Mouse (Mus musculus) megakaryocyte, adult 5-6 weeks (primary cell): ENCODE results near the gene Zdhhc8. TPM values are rescaled to one million over a fixed set of nuclear protein-coding genes. Genes with fewer than 3 reads are reported as not detected.

ENCODE experiments used
- ATAC-seq: 2 replicates; pipeline ENCODE4 v1.8.0; 2016; ENCODE audit warnings: mild to moderate bottlenecking, inconsistent platforms; ENCODE audit not compliant: poor library complexity, severe bottlenecking
- total RNA-seq, 2 experiments: library from RNA; stranded (forward) in 1 of 2; stranded (reverse) in 1 of 2; fragments of 153-499, 151-499 nt in 1 of 2; fragments of 221-1000, 200-1000 nt in 1 of 2; gene quantifications; 2 replicates each; pipeline versions ENCODE4 v1.2.3 to v1.2.4; 2015 to 2017

Gene Zdhhc8
- total RNA-seq (2015) = 5.1 and 5.8 TPM in 2 replicates
- total RNA-seq (2017) = 2.2 and 4.0 TPM in 2 replicates

GRCm38 (mm10) chr16:18234671-18235388 is at the start of gene Zdhhc8:
Gene Zdhhc8, minus strand, starts transcription at chr16:18235136.
- ATAC-seq = peak; percentile 59

DNA sequence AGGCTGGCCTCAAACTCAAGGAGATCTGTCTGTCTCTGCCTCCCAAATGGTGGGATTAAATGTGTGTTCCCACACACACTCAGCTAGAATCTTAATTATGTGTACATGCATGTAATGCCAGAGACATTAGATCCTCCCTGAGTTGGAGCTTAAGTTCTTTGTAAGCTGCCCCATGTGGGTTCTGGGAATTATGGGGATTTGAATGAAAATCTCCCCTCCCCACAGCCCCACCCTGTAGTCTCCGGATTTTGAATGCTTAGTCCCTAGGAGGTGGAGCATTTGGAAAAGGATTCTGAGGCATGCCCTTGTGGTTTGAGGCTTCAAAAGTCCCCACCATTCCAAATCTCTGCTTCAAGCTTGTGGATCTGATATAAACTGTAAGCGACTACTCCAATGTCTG is 40.2 kb upstream of the Zdhhc8 start:
- no peak for ATAC-seq

DNA sequence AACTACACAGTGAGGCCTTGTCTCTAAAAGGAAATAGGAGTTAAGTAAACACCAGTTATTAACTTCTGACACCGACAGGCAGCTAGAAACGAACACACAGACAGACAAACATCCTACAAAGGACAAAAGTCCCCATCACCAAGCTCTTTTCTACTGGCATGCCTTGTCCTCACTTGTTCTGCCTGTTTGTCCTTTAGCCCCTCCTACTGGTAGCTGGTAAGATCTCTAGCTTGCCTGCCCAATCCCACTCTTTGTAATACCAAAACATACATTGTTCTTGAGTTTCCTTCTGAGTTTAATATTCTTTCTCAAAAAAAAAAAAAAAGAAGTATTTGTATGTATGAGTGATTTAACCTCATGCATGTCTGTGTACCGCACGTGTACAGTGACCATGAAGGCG is 33.2 kb upstream of the Zdhhc8 start:
- ATAC-seq = no peak

DNA sequence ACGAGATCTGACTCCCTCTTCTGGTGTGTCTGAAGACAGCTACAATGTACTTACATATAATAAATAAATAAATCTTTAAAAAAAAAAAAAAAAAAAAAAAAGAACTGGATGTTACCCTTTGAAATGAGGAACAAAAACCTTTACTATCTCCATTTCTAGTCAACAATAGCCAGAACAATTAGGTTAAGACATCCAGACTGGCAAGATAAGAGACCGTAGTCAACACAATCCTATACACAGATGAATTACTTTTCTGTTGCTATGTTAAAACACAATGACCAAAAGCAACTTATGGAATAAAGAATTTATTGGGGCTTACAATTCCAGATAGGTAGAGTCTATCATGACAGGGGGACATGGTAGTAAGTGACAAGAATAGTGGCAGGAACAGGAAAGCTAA is 30.1 kb upstream of the Zdhhc8 start:
- no peak for ATAC-seq

DNA sequence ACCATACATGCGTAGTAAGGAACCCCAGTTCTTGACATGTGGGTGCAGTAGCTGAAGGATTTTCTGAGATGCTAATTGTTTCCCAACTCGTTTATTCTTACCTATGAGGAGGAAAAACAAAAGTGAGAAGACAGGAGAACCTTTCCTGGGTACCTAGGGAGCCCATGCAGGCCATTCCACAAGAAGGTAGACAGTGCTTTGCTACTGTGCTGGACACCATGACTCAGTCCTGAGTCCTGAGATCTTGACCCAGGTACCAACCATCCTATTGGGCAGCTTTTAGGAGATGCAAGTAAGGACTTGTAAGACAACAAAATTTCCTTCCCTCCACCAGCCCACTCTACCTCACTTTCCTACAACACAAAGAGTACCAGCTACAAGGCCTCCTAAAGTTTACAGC is 23.3 kb upstream of the Zdhhc8 start, which contains the start of gene Gm49776:
Gene Gm49776 (minus strand): TSS at position 101 of the 400 bp plus-strand sequence.
- ATAC-seq = no peak

- ATAC-seq = no peak
Observed at GRCm38 (mm10) chr16:18253866-18254265, 18.9 kb upstream of the Zdhhc8 start.

DNA sequence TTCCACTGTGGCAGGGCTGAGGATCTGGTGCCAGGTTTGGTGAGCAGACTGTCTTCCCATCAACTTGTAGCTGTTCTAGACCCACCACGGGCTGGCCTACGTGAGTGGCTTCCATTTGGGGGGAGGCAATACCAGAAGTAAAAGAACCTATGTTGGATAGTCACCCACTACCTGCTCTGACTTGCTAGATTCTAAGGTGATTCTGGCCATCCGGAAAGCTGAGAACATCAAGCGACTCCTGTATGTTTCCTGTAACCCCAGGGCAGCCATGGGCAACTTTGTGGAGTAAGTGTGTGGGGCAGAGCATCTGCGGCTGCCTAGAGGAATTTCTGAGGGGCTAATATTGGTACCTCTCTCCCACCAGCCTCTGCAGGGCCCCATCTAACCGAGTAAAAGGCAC is 17.8 kb upstream of the Zdhhc8 start:
- no peak for ATAC-seq

DNA sequence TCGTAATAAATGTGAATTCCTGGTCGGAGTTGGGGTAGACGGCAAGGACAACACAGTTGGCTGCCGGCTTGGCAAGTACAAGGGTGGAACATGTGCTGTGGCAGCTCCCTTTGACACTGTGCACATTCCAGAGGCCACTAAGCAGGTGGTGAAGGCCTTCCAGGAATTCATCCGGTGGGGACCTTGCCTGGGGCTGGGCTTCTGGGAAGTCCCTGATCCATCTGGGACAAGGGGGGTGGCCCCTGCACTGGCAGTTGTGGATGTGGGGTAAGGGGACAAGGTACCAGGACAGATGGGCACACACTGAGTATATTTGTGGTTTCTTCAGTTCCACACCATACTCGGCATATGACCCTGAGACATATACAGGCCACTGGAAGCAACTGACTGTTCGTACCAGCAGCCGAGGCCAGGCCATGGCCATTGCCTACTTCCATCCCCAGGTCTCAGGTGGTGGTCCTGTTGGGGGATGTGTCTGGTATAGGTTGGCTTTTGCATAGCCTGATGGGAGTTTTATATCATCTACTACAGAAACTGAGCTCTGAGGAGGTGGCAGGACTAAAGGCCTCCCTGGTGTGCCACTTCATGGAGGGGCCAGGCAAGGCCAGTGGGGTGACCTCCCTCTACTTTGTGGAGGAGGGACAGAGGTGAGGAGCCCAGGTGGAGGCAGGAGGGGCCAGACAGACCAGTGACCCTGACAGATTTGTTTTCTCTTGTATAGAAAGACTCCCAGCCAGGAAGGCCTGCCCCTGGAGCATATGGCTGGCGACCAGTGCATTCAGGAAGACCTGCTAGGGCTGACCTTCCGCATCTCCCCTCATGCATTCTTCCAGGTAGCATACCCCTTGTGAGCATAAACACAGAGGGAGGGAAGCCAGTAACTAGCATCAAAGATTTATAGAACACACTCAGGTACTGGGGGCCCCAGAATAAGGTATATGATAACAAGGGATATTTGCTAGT is 16.2 kb upstream of the Zdhhc8 start:
- no peak for ATAC-seq

DNA sequence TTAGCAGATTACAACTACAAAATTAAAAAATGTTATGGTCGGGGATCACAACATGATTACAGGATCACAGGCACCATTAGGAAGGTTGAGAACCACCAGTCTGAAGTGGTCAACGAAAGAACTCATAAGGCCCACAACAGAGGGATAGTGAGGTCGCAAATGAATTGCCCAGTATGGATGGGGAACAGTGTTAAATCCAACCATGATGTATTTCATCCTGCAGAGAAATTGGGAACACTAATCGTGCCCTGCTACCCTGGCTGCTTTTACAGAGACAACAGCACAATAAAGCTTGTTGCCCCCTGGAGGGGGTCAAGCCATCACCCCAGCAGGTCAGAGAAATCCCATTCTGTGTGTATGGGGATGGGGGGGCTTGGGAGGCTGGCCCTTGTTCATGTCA is 15.3 kb upstream of the Zdhhc8 start:
- ATAC-seq = no peak

GRCm38 (mm10) chr16:18249364-18249967 is 14.5 kb upstream of the Zdhhc8 start:
- peak; percentile 66 for ATAC-seq

- ATAC-seq = peak; percentile 87
Observed at GRCm38 (mm10) chr16:18248433-18249363, 13.8 kb upstream of the Zdhhc8 start, which contains the start of the genes Trmt2a and Ranbp1. Gene Trmt2a, plus strand, starts transcription at chr16:18248679. Gene Ranbp1, minus strand, starts transcription at chr16:18248732.

GRCm38 (mm10) chr16:18247521-18248399 is 12.8 kb upstream of the Zdhhc8 start:
- ATAC-seq = no peak

- no peak for ATAC-seq
Observed at GRCm38 (mm10) chr16:18241581-18241980, 6.6 kb upstream of the Zdhhc8 start.

DNA sequence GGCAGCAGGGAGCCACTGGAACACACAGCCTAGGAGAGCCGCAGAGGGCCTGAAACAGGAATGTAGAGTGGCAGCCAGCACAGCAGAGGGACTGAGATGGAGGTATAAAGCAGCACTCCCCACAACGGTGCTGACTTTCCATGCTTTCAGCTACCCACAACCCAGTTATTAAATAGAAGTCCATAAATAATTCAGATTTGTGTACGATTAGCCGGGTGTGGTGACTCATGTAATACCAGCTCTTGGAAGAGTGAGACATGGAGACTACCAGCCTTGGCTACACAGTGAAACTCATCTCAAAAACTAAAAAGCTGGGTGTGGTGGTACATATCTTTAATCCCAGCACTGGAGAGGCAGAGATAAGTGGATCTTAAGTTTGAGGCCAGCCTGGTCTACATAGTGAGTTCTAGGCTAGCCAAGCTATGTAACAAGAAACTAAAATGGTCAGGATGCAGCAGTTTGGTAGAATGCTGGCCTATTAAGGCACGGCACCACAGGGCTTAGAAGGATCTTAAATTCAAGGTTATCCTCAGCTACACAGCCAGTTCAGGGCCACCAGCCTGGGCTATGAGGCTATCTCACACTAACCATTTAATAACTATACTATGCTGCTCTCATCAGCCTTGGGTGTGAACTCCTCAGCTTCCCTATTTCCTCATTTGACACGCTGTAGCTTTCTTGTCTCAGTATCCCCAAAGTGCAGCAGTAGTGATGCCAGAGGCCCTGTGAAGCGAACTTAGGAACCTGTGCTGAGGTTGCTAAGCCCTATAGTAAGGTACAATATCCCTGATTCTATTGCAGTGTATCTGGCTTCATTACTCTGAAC is 2.0 kb upstream of the Zdhhc8 start:
- no peak for ATAC-seq

GRCm38 (mm10) chr16:18235389-18236065 is 591 bp upstream of the Zdhhc8 start:
- ATAC-seq = peak; percentile 60

- ATAC-seq = no peak
Observed at GRCm38 (mm10) chr16:18233919-18234670, 841 bp downstream of the Zdhhc8 start.

GRCm38 (mm10) chr16:18233451-18233850 is 1.5 kb downstream of the Zdhhc8 start:
- ATAC-seq = no peak
